In the genomic region with DNA sequence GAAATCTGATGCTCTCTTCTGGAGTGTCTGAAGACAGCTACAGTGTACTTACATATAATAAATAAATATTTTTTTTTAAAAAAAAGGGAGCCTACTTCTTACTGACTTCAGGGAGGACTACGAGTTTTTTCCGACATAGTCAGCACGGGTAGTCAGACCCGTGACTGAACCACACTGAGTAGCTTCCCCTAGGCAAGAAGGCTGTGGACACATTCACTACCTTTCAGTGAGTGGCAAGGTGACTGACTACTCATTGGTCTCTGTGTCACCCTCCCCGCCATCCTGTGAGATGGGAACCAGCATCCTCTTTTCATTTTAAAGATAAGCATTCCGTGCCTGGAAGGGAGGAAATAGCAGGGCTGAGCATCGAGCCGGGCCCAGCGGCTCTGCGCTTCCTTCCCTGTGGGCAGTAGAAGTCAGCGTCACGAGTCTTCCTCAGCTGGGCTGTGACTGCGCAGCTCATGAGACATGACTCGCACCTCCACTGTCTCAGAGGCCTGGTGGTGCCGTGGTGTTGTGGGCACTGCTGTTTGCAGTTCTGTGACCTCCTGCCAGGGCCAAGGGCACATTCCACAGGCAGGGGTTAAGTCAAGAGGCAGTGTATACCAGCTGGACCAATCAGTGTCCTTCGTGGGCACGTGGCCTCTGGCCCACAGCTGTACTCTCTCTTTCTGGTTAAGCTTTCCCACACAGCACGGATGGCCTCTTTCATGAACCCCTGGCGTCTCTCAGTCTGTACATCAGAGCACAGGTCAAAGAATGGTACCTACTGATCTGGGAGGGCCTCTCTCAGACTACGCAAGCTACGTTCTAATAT, we compare ENCODE assay signal across 8 mouse cellular contexts. TPM values are rescaled to one million over a fixed set of nuclear protein-coding genes. Genes with fewer than 3 reads are reported as not detected.
DNase-seq lines count a peak whose midpoint lies in the region; ATAC-seq and TF ChIP-seq lines count a peak whose summit lies in the region.

No protein-coding gene starts in this region.

- no peaks in the 10 kb centered on the region for H3K36me3 ChIP-seq in small intestine, adult 2 months (ENCODE audit: control insufficient read depth, insufficient read depth, low read length)
- H3K36me3 ChIP-seq in hindbrain, embryonic 16.5 days (ENCODE audit: control insufficient read depth, insufficient read depth, low read length) = no peaks in the 10 kb centered on the region

- peaks cover 4% of the 10 kb centered on the region for H3K4me1 ChIP-seq in small intestine, adult 2 months (ENCODE audit: control insufficient read depth, insufficient read depth, insufficient read length, low read length)
- H3K4me1 ChIP-seq in hindbrain, embryonic 16.5 days (ENCODE audit: control insufficient read depth, insufficient read depth, low read depth, low read length) = no peaks in the 10 kb centered on the region

- H3K9ac ChIP-seq in hindbrain, embryonic 16.5 days (ENCODE audit: low read depth, low read length) = no peak overlapping the region

- no peak overlapping the region for H3K4me3 ChIP-seq in left cerebral cortex, adult 2 months
- no peak overlapping the region for H3K4me3 ChIP-seq in small intestine, adult 2 months (ENCODE audit: low read depth, low read length)
- H3K4me3 ChIP-seq in hindbrain, embryonic 16.5 days (ENCODE audit: low read length) = no peak overlapping the region

- intact Hi-C loops in left cerebral cortex, adult 2 months (cut with DNase I) = no loop called here
- intact Hi-C loops in left cerebral cortex, postnatal 36 days (cut with DNase I) = no loop called here

- no peak overlapping the region for H3K4me2 ChIP-seq in hindbrain, embryonic 16.5 days (ENCODE audit: low read length)

- WGBS in small intestine, adult 2 months = 73% methylated on average over 21 of the region's 21 CpGs
- WGBS in hindbrain, embryonic 16.5 days = 80% methylated on average over 21 of the region's 21 CpGs

- no peak for TF ChIP-seq CTCF in left cerebral cortex, adult 2 months (IDR thresholded peaks at IDR 0.05)
- TF ChIP-seq CTCF in small intestine, adult 2 months (IDR thresholded peaks at IDR 0.05; ENCODE audit: extremely low read depth, insufficient read length, insufficient replicate concordance, low read depth, low read length) = no peak

- DNase-seq in left cerebral cortex, adult 2 months (ENCODE audit: extremely low spot score in 1 of 2, low spot score in 2 of 2) = no peak
- no peak for DNase-seq in left cerebral cortex, postnatal 36 days (ENCODE audit: low spot score in 2 of 2)
- peak; percentile 49 for DNase-seq in brain, adult 2 months (ENCODE audit: low read depth, low spot score)
- DNase-seq in liver = peak; percentile 37
- DNase-seq in ovary, adult 18-20 months (ENCODE audit: low spot score) = no peak
- no peak for DNase-seq in cerebellum, adult 11 months

- H3K27me3 ChIP-seq in small intestine, adult 2 months (ENCODE audit: control insufficient read depth, insufficient read depth, low read length) = no peaks in the 10 kb centered on the region
- no peaks in the 10 kb centered on the region for H3K27me3 ChIP-seq in hindbrain, embryonic 16.5 days (replicated peaks; ENCODE audit: control insufficient read depth, insufficient read depth, low read length)

- H3K27ac ChIP-seq in left cerebral cortex, adult 2 months = 0 out of 2 replicates have a peak overlapping the region, but pooled peaks have one; percentile 4
- H3K27ac ChIP-seq in small intestine, adult 2 months (ENCODE audit: insufficient read depth, low read depth, low read length) = peak overlapping the region; percentile 62
- H3K27ac ChIP-seq in hindbrain, embryonic 16.5 days (ENCODE audit: low read depth, low read length) = no peak overlapping the region

- no peaks in the 10 kb centered on the region for H3K9me3 ChIP-seq in hindbrain, embryonic 16.5 days (ENCODE audit: control insufficient read depth, low read length)

- ATAC-seq in hindbrain, embryonic 16.5 days = no peak

- TF ChIP-seq POLR2A in small intestine, adult 2 months (IDR thresholded peaks at IDR 0.05; ENCODE audit: low read depth, low read length) = no peak

RNA-seq across cellular contexts. Expression of gene Pik3ap1, which starts 45.7 kb away (rescaled TPM):
- total RNA-seq in left cerebral cortex, adult 2 months (2021) = 1 to 10 TPM; 2.4 to 2.5 TPM
- total RNA-seq in left cerebral cortex, postnatal 36 days (2021) = 1 to 10 TPM; 1.8 to 2.8 TPM
- 3.5 and 4.3 TPM in 2 replicates for polyA plus RNA-seq in small intestine, adult 2 months (2012; rRNA removed)
- polyA plus RNA-seq in hindbrain, embryonic 16.5 days (2015; fragmentation: Nextera tagmentation; extraction: Ambion mirVana) = 2.3 and 2.5 TPM in 2 replicates

Comparison
In these comparisons a context has a peak if more than half of its experiments do, and no peak if none do; other contexts are left out.
1. DNase-seq: peak in brain, adult 2 months (single experiment) and liver (single experiment); none in left cerebral cortex, adult 2 months (0 of 2), left cerebral cortex, postnatal 36 days (0 of 2), ovary, adult 18-20 months (single experiment) and cerebellum, adult 11 months (single experiment).